Mouse (Mus musculus) midbrain, postnatal 0 days (tissue): Measurements from ENCODE around the gene Scgb2b19. TPM values are rescaled to one million over a fixed set of nuclear protein-coding genes. Genes with fewer than 3 reads are reported as not detected.
"Not testable (repeated sequence)": the region's sequence is repeated elsewhere in the genome, so short reads cannot be mapped to it uniquely, and the experiment has no call there.

ENCODE experiments used
- ATAC-seq: fragments of 200-750 bp; cut with Nextera tagmentation; 2 replicates; pipeline ENCODE4 v1.8.0; 2017; ENCODE audit warnings: moderate number of reproducible peaks, mild to moderate bottlenecking, moderate TSS enrichment, moderate library complexity; ENCODE audit not compliant: low FRiP score
- DNase-seq: peaks from one replicate; pipeline ENCODE4 v3.0.0-alpha.2; 2015; ENCODE audit warnings: low spot score
- H3K27ac ChIP-seq: fragments of 300-500 bp; sonication (generic); 2 replicates; pipeline ENCODE4 v1.5.1; 2014; ENCODE audit warnings: low read depth, mild to moderate bottlenecking, low read length, mixed read lengths
- H3K27me3 ChIP-seq: fragments of 300-500 bp; sonication (generic); 2 replicates; pipeline ENCODE4 v1.6.1; 2014; ENCODE audit warnings: low read length, control low read depth, mixed read lengths; ENCODE audit not compliant: insufficient read depth
- H3K36me3 ChIP-seq: fragments of 300-500 bp; sonication (generic); 2 replicates; pipeline ENCODE4 v1.6.1; 2014; ENCODE audit warnings: low read length, control low read depth, mixed read lengths; ENCODE audit not compliant: insufficient read depth
- H3K4me1 ChIP-seq: fragments of 300-500 bp; sonication (generic); 2 replicates; pipeline ENCODE4 v1.6.1; 2014; ENCODE audit warnings: mild to moderate bottlenecking, control low read depth, antibody characterized with exemption, low read length, mixed read lengths; ENCODE audit not compliant: insufficient read depth
- H3K4me2 ChIP-seq: fragments of 300-500 bp; sonication (generic); 2 replicates; pipeline ENCODE4 v1.6.1; 2014; ENCODE audit warnings: low read depth, mild to moderate bottlenecking, low read length, mixed read lengths; ENCODE audit not compliant: poor library complexity, severe bottlenecking
- H3K4me3 ChIP-seq: fragments of 300-500 bp; sonication (generic); 2 replicates; pipeline ENCODE4 v1.5.1; 2014; ENCODE audit warnings: low read depth, mild to moderate bottlenecking, low read length, moderate library complexity
- H3K9ac ChIP-seq: fragments of 300-500 bp; sonication (generic); replicated peaks from 2 replicates; pipeline ENCODE4 v1.6.1; 2014; ENCODE audit warnings: mild to moderate bottlenecking, low read length, moderate library complexity, mixed read lengths; ENCODE audit not compliant: poor library complexity, severe bottlenecking
- H3K9me3 ChIP-seq: fragments of 300-500 bp; sonication (generic); 2 replicates; pipeline ENCODE4 v1.6.1; 2016; ENCODE audit warnings: low read length, control low read depth
- WGBS: fragments of 180-500 bp; shearing (Covaris S2); extraction: QIAGEN DNeasy Blood & Tissue Kit; methylation state at CpG from one replicate; pipeline ENCODE4 v1.1.7; 2014; 5-methylcytosine and 5-hydroxymethylcytosine counted together
- polyA plus RNA-seq: library from polyadenylated mRNA; unstranded; fragments of >200 nt; fragmentation: Nextera tagmentation; extraction: Ambion mirVana; gene quantifications from 2 replicates; pipeline ENCODE4 v1.2.1, GENCODE M21; 2015
- total RNA-seq: library from RNA; depleted of rRNA; stranded (reverse); fragments of >200 nt; gene quantifications from 2 replicates; pipeline ENCODE4 v1.2.3, GENCODE M21; 2014; rRNA removed

Scgb2b19 gene
- total RNA-seq (not detected in 2 replicates), polyA plus RNA-seq (not detected in 2 replicates)

- H3K27me3 ChIP-seq, H3K9ac ChIP-seq, H3K36me3 ChIP-seq, ATAC-seq, H3K4me2 ChIP-seq, H3K9me3 ChIP-seq, DNase-seq, H3K4me3 ChIP-seq, H3K27ac ChIP-seq, H3K4me1 ChIP-seq: not testable (repeated sequence)
Observed at GRCm38 (mm10) chr7:33280238-33280637, at the start of gene Scgb2b19. Gene Scgb2b19, minus strand, starts transcription at chr7:33280338.

DNA sequence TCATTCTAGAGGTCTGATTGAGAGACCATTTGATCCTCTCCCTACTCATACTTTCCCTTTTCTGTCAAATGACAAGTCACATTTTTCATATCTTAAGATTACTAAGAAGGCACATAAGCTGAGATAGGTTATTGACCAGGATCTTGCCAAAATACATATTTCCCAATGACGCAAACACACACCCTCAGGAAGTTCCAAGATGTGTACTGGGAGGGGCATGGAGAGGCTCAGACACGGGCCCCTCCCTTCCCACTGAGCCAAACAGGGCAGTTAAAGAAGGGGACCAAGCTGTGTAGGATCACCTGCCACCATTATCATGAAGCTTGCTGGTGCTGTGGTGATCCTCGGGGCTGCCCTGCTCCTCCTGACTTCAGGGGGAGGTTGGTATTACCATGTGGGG, 6.9 kb upstream of the Scgb2b19 start, which contains the start of gene Scgb1b19:
Gene Scgb1b19, plus strand, starts transcription at position 301 of the 400 bp plus-strand sequence.
- not testable (repeated sequence) for ATAC-seq, H3K27me3 ChIP-seq, H3K27ac ChIP-seq, H3K4me2 ChIP-seq, H3K9ac ChIP-seq, H3K36me3 ChIP-seq, H3K9me3 ChIP-seq, DNase-seq, H3K4me1 ChIP-seq, H3K4me3 ChIP-seq
- 90% methylated on average over 2 of the region's 3 CpGs for WGBS

Other genes with a start within 250 kb of the Scgb2b19 start
- not detected in 2 replicates for gene Scgb2b17, start 223.8 kb downstream of the Scgb2b19 start, total RNA-seq
- gene Scgb2b17, start 223.8 kb downstream of the Scgb2b19 start, polyA plus RNA-seq: not detected in 2 replicates
- not detected in 2 replicates for gene Scgb1b17, start 216.9 kb downstream of the Scgb2b19 start, total RNA-seq
- gene Scgb1b17, start 216.9 kb downstream of the Scgb2b19 start, polyA plus RNA-seq: not detected in 2 replicates
- not detected in 2 replicates for gene Scgb2b18, start 106.5 kb downstream of the Scgb2b19 start, total RNA-seq
- not detected in 2 replicates for gene Scgb2b18, start 106.5 kb downstream of the Scgb2b19 start, polyA plus RNA-seq
- gene Scgb1b18, start 94.8 kb downstream of the Scgb2b19 start, total RNA-seq: not detected in 2 replicates
- gene Scgb1b18, start 94.8 kb downstream of the Scgb2b19 start, polyA plus RNA-seq: not detected in 2 replicates
- not detected in 2 replicates for gene Scgb1b19, start 7.0 kb upstream of the Scgb2b19 start, total RNA-seq
- gene Scgb1b19, start 7.0 kb upstream of the Scgb2b19 start, polyA plus RNA-seq: not detected in 2 replicates
- gene Scgb2b20, start 86.0 kb upstream of the Scgb2b19 start, total RNA-seq: not detected in 2 replicates
- gene Scgb2b20, start 86.0 kb upstream of the Scgb2b19 start, polyA plus RNA-seq: not detected in 2 replicates
- gene Scgb1b20, start 92.9 kb upstream of the Scgb2b19 start, total RNA-seq: not detected in 2 replicates
- gene Scgb1b20, start 92.9 kb upstream of the Scgb2b19 start, polyA plus RNA-seq: not detected in 2 replicates
- gene Scgb2b21, start 240.1 kb upstream of the Scgb2b19 start, total RNA-seq: not detected in 2 replicates
- gene Scgb2b21, start 240.1 kb upstream of the Scgb2b19 start, polyA plus RNA-seq: not detected in 2 replicates